Mouse (Mus musculus) cerebellum, postnatal 10 days (tissue): ENCODE data around the gene Tmprss7.

ENCODE experiments used
- DNase-seq, 2 experiments: peaks; one replicate each; pipeline ENCODE4 v3.0.0; 2021; ENCODE audit warnings: mixed read lengths in 2 of 2

Gene Tmprss7

DNA sequence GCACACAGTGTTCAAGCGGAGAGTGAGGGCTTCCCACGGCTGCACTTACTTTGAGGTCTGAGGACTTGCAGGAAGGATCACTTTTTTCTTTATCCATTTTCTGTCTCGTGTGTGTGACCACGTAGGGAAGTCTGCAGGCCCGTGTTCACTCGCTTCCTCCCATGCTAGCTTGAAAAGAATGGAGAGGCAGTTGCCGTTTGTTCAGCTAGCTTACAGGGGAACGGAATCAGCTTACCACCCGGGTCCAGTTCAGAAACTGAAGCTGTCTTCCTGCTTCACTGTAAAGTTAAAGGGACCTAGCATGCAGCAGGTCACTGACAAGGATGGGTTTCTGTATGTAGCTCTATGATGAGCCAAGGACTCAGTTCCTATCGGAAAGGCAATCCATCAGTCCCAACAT is at the start of gene Tmprss7:
TSS of gene Tmprss7 (minus strand) at position 101 of the 400 bp plus-strand sequence.
- no peak for DNase-seq

DNA sequence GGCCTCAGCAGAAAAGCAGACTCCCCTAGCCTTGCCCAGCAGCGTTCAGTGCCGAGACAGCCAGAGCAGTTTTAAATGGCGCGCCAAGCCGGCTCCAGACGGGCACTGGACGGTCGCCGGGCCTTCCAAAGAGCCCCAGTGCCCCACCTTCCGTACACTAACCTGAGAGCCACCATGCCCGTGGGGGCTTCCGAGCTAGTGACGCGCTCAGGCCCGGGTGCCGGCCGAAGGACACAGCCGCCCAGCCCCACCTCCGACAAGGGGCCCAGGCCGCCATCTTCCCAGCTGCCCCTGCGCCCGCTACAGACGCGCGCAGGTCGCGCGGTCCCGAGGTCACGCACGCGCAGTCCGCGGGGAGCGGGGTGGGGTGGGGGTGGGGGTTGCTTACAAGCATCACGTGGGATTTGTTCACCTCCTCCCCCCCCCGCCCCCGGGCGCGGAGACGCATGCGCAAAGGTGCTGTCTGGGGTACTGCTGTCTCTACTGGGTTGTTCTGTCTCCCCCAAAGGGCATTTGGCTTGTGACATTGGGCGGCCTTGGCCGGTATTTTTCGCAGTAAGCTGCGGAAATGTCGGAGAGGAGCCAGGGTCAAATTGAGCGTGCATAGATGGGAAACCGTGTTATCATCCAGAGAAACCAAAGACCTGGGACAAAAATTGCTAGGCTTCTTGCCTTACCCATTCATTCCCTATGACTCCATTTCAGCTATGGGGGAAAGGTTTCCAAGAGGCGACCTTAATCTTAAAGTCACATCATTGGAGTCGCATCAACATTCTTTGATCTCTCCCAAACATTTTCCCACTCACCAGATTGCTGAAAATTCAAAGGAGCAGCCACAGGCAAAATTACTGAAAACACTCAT is 49.4 kb upstream of the Tmprss7 start, which contains the start of gene Abhd10:
TSS of gene Abhd10 (minus strand) at position 341 of the 862 bp plus-strand sequence.
- DNase-seq = peak; percentile 100

DNA sequence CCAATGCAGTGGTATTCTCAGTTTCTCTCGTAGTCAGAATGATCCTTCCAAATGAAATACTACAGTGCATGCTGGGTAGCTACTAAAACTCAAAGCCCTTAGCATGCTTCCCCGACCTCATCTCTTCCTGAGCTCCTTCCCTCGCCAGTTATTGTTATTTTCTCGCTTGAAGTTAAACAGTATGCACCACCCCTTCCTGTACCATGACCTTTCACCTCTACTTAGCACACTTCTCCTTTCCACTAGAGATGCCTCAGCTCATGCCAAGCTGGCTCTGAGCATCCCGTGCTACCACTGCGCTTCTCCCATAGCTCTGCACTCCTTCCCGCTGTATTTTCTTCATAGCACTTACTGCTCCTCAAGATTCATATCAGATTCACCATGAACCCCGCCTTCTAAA is 44.4 kb upstream of the Tmprss7 start:
- DNase-seq = no peak

DNA sequence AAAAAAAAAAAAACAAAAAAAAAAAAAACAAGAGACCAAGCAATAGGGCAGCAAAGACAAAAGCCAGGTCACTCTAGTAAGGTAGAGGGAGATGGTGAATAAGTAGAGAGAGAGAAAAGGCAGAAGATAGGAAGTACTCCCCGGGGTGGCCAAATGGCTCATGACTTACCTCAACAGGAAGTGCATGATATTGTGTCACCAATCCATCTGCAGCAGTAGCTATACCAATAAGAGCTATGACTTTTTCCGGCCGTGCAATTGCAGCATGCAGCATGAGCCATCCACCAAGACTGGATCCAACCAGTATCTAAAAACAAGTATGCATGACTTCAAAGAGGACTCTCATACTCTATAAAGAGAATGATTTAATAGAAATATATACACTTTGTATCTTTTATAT is 43.3 kb upstream of the Tmprss7 start:
- no peak for DNase-seq

DNA sequence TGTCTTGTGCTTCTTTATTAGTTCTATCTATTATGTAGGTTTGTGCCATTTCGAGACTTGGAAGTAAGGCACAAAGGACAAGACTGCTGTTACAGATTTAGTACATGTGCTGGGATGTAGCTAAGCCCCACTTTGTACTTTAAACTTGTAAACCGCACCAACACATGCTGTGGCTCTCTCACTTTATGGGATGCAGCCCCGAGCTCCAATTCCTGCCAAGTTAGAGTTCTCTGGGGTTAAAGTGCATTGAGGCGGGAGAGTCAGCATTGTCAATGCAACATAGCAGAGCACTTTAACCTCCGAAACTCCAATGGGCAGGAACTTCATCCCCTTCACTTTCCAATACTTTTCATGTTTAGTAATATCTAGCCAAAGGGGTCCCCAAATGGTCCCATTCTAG is 35.7 kb upstream of the Tmprss7 start:
- DNase-seq = no peak

DNA sequence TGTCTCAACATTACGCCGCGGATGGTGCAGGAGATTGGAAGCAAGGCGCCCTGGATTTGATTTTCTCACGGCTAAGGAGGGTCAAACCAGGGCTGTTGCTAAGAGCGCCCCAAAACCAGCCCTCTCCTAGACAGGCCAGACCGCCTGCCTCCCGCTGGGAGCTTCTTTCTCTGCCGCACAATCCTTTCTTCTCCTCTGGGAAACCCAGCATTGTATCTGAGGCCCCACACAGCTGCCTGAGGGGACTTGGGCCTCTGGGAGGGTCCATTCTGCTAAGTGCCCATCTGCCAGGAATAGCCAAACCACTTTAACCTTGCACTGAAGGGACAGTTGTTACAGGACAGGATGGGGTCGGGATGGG is 31.3 kb upstream of the Tmprss7 start:
- peak; percentile 78 to 82 for DNase-seq

DNA sequence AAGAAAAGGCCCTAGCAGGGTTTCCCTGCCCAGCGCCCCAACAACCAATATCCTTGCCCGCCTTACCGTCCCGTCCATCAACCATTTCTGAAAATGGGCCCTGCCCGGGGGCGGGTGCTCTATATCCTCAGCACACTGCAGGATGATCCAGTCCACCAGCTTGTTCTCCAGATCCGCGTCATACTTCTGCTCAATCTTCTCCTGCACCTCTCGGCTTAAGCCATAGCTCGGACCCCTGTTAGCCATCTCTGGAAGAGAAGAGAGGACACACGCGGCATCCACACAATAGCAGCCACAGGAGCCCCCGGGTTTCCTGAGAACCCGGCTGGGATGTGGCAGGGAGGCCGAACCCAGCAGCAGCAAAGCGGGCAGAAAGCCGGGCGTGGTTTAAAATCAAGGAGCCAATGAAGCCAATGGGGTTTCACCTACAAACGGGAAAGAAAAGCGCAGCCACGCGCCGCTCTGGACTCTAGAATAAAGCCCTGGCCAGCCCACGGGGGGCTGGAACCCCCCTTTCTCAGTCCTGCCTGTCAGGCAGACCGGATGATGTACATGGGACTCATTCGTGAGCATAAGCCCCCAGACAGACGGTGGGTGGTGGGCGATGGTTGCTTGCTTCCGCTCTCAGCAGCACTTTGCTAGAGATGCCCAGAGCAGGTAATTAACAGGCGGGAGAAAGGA is 30.7 kb upstream of the Tmprss7 start, which contains the start of gene Tagln3:
TSS of gene Tagln3 (minus strand) at position 548 of the 681 bp plus-strand sequence.
- peak; percentile 86 to 88 for DNase-seq

DNA sequence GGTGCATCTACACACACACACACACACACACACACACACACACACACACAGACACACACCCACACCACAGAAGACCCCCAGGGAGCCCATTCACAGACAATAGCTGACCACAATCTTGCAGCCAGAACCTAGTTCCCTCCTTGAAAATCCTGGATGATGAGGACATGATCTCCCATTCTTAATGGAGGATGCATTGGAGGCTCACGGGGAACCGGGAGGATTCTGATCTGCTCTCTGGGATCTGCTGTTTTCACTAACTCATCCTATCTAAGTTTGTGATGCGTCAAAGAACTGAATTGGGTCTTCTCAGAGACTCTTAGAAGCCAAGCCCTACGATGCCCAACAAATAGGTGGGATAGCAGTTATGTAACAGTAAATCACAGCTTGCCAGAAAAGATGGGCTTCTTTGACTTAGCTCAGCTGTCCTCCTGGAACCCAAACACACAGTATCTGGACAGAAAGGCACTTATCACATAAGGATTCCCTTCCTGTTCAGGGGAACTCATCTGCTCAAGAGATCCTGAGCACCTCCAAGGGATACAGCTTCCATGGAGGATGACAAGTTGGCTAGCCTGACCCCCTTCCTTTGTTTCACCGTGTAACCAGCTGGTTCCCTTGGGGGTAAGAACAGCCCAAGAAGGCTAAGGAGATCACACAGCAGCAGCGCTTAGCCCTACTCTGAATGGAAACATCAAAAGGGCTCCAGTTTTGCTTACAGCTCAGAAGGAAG is 29.9 kb upstream of the Tmprss7 start:
- DNase-seq = peak; percentile 50 to 64

DNA sequence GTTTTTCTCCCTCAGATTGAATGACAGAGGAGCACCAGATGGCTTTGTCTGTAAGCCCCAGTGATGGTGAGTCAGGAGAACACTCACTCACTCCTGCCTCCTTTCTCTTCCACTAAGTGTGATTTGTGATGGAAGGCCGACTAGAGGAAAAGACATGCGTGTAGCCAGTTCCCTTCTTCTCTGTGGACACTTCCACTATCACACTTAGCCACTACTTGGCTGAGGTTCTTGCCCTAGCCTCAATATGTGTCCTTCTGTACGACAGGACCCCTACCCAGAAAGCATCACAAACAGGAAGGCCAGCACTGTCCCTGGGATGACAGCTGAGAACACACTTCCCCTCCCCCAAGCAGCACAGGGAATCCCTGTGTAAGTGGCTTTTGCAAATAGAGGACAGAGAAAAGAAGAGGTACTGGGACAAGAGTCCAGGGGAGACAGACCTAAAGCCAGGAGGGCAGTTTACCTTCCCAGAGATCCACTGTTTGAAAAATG is 29.0 kb upstream of the Tmprss7 start:
- peak; percentile 70 to 74 for DNase-seq

DNA sequence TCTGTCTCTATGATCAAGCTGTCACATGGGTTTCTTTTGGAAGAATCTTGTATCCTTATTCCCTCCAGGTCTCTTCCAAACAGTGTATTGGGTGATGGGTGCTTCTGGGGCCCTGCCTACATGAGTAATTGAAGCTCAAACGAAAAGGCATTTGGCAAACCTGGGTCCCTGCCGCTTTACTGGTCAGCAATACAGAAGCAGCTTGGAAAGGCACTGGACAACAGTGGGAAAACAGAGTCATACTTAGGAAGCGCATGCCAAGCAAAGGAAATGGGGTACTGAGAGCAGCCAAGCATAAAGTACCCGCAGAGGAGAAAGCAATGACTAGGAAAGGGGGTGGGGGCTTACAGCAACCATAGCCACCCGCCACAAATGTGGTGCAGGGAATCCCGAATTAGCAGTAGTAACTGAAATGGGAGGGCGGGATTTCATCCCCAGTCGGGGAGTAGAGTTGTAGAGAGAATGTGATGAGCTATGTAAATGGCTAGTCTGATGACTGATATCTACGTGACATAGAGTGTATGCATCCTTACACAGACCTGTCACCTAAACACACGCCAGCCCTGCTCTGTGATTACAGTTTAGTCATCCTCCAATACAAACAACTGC is 26.7 kb upstream of the Tmprss7 start:
- peak; percentile 70 to 75 for DNase-seq

DNA sequence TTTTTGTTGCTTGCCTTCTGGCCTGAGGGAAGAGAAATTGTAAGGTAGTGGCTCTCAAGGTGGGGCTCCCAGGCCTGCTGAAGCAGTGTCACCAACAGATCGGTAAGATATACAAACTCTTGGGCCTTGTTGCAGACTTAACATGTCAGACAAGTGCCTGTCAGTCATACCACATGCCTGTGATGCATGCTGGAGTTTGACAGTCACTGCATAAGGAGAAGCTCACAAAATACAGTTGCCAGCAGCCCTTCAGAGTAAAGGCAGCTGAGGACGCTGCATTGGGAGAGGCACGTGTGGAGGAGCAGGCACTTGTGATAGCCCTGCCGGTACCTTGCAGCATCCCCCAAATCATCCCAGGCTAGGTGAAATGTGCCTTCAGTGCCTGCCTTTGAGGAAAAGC is 24.8 kb upstream of the Tmprss7 start:
- DNase-seq = no peak

DNA sequence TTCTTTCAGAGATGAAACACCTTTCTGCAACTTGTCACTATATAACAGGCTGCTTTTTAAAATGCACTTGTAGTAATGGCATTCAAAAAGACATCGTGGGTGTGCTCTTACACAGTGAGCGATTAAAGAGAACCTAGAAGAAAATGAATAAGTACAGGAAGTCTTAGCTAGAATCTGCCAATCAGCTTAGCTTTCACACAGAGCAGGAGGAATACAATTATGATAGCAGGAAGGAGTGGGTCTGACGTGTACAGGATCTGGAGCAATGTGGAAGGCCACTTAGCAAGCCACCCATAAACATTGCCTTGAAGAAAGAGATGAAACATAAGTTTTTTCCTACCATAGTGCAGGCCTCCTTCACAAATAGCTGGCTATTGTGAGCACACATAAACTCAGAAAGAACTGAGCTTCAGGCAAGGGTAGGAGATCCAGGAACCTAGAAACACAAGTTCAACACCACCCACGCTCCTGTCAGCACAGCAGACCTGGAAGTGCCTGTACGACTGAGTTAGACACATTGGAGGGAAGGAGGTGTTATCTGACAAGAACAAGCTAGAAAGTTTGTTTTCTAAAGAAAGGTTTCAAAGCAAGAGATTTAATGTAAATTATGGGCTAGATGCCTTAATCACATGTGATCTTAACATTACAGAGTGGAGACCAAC is 21.2 kb upstream of the Tmprss7 start:
- no peak for DNase-seq

DNA sequence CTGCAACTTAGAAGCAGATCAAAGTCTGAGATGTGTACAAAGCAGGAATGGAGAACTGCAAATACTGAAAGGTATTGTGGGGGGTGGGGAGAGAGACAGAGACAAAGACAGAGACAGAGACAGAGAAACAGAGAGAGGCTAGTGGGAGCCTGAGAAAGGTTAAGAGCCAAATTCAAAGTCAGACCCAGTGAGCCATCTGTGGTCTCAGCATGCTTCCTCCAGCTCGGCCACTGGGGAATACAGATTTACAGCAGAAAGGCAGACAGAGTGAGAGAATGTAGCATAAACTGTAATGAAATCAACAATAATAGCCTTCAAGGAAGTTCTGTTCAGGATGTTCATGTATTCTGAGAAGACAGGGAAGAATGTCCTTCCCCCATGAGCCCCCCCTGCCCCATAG is 20.4 kb upstream of the Tmprss7 start:
- DNase-seq = peak in 1 of 2 experiments; percentile 24

DNA sequence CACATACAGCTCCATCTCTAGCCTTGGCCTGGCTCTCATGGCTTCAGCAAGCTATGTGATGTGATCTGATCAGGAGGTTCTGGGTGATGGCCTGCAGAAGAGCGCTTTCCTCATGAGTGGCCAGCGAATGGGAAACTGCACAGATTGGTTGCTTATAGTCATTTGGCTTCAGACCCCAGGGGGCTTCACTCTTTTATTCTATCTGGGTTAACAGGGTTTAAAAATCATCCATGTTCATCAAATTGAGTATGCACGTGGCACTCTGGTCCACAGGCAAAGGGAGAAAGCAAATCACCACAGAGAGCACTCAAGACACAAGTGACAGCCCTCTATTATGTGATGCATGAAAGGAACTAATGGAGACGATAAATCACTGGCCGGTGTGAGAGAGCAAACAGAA is 19.8 kb upstream of the Tmprss7 start:
- DNase-seq = no peak

DNA sequence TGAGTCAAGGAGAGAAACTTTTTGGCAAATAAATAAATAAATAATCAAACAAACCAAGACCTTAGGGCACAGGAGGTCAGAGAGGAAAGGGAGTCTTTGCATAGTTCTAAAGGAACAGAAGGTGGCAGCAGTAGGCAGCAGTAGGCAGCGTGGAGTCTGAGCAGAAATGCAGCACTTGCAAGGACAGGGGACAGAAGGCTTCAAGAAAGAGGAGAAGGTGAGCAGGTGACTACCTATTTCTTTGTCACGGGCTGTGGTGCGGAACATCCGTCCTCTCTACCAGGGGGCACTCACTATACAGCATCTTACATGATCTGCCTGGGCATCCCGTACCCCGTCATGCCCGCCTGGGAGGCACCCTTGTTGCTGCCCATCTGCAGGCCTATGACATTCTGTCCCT is 17.8 kb upstream of the Tmprss7 start:
- DNase-seq = peak; percentile 43 to 53

DNA sequence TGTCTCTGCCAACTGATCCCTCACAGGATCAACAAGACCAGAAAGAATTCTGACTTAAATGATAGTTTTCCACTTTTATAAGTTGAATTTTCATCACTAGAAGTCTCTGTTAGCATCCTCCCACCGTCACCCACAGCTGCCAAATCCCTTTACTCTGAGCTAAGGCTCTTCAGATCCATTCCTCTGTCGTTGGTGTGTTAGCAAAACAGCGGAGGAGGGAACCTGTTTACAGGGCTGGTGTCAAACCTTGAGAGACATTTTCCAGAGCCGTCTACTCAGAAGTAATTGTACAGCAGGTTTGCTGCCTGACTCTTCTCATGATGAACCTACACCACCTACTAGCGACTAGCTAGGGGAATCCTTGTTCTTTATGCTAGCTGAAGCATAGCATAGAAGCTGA is 5.8 kb upstream of the Tmprss7 start:
- DNase-seq = no peak

DNA sequence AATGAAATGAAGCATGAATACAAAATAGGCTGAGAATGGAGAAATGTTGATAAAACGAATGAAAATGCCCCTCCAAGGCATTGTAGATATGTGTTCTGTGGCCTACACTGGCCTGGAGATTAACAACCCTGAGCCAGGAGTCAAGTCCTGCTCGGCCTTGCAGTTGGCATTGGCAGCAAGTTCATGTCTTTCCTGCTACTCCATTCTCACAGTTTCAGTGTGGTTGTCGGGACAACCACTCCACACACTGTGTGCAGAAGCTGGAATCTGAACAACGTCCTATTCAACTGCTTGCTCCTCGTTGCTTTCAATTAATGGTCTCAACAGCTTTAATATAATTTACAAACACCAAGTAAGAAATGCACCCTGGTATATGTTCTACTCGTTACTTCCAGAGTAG is 4.5 kb upstream of the Tmprss7 start:
- DNase-seq = no peak

DNA sequence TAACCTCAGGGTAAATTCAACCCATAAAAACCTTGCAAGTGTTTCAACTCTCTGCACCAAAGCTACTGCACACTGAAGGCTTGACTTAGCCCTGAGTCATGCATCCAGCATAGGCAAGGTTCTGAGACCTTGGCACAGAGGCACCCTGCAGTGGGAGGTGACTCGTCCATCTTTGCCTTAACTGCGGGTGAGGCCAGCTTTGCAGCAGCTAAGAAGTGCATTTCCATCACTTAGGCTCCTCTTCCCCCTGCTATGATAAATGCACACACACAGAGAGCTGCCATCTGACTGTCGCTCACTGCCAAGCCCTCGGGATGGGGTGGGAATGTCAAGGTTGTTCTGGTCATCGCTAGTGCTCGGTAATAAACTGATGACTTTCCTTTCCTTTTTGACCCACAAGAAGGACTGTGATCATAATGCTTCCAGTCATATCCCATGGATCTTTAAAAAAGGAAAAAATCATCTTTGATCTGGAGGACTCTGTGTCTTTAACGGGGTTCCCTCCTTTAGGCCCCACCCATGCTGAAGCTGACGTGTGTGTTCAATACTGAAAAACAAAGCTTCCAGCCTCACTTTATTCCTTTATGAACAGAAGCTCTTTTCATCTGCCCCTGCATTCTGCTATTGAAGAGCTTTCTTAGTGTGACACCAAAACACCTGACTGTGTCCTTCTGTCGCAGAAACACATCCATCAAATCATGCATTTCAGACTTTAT is 2.1 kb upstream of the Tmprss7 start:
- peak; percentile 65 to 82 for DNase-seq

DNA sequence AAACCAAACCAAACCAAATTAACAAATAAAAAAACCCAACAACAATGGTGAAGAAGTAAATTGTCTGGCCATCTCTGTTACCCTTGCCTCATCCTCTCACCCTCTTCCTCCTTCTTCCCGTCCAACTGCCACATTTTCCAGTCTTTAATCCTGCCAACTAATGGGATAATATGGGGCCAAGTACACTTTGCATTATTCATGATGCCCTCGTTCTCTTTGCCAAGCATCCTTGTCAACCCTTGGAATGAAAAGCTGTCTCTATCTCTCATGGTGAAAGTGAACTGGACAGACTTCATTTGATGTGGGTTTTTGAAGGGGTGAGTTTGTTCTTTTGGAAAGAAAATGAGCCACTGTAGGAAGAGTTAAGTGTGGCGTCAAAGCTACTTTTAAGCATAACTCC is 607 bp downstream of the Tmprss7 start:
- peak; percentile 29 to 37 for DNase-seq

DNA sequence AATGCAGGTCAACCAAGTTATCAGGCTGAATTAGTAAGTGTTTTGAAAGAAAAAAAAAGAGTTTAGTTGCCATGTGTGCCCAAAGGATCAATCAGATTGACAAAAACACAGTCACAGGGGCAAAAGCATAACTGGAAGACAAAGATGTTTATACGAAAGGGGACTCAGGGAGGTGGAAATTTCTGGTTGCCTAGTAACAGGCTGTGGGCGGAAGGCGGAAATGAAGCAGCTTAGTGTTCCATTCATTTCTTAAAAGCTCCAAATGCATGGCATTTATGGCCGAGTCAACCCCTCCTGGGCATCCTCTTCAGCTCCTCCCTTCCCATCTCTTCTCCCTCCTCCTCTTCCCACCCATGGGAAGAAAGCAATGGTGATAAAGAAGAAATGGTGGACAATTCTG is 3.3 kb downstream of the Tmprss7 start:
- no peak for DNase-seq

DNA sequence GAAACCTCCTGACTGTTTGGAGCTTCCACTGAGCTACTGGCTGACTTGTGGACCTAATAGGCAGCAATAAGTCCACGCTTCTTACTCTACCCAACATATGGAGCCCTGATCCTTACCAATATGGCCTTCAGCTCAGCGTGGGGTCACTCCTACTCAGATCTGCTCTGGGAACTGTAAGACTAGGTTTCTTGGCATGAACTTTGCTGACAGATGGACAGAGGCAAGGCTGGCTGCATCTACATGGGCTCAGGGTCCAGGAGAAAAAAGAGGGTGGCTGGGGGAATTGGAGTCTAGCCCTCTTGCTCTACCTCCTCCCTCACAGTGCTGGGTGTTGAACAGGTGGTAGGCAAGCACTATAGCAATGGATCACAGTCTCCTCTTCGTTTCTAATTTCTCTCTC is 6.6 kb downstream of the Tmprss7 start:
- DNase-seq = peak; percentile 87 to 91

DNA sequence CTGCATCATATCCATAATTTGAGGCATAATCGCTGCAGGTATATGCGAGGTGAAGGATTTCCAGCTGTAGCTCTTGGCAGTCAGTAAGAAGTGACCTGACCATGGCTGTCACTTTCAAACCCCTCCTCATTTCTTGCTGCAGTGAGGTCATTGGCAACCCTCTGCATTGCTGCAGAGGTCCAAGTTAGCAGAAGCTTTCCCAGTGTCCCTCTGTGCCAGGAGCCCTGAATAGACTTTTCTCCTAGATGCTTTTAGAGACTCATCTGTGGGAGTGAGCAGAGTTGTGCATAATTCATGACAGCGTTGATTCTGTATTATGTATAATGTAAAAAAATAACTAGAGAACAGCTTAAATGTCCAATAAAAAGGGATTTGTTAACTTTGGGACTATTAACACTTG is 8.2 kb downstream of the Tmprss7 start:
- DNase-seq = peak; percentile 23 to 28
